20 mouse cellular contexts compared by ENCODE assay signal in the genomic region with DNA sequence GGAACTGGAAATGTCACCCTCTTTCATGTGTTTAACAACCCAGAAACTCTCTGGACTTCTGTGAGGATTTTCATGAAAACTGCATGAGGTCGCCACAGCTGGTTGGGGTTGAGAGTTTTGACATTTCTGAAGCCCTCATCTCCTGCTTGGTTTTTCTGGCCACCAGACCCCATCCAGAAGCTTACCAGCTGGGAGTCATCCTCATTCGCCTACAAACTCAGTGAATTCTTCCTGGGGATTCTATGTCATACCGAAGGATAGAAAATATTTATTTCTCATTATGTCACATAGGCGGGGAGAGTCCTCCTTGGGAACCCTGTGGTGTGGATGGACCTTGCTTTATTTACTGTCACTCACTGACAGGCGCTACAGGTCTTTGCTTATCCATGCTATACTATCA. TPM values are rescaled to one million over a fixed set of nuclear protein-coding genes. Genes with fewer than 3 reads are reported as not detected.
"Had no signal": no experiment of that assay in that cellular context is flagged by ENCODE, and none has a peak within 500 bp of the region (broad histone marks: within the 10 kb centered on the region; RNA-seq: fewer than 3 reads in every experiment).

No protein-coding gene starts in this region.

- H3K4me3 ChIP-seq: left cerebral cortex, adult 2 months; liver, embryonic 13.5 days; midbrain, embryonic 12.5 days; myocyte; neural tube, embryonic 13.5 days; stomach, embryonic 15.5 days had no signal

- H3K9me3 ChIP-seq: liver, embryonic 13.5 days; midbrain, embryonic 12.5 days; neural tube, embryonic 13.5 days; stomach, embryonic 15.5 days had no signal

- ATAC-seq: intestine, postnatal 0 days; midbrain, embryonic 16.5 days had no signal

- H3K4me2 ChIP-seq: liver, embryonic 13.5 days; midbrain, embryonic 12.5 days; neural tube, embryonic 13.5 days; stomach, embryonic 15.5 days had no signal

- H3K9ac ChIP-seq: liver, embryonic 13.5 days; midbrain, embryonic 12.5 days; neural tube, embryonic 13.5 days; stomach, embryonic 15.5 days had no signal

- H3K27ac ChIP-seq: left cerebral cortex, adult 2 months; liver, embryonic 13.5 days; macrophage; midbrain, embryonic 12.5 days; neural tube, embryonic 13.5 days; stomach, embryonic 15.5 days had no signal

- H3K36me3 ChIP-seq: liver, embryonic 13.5 days; midbrain, embryonic 12.5 days; neural tube, embryonic 13.5 days; stomach, embryonic 15.5 days had no signal

- H3K4me1 ChIP-seq: liver, embryonic 13.5 days; midbrain, embryonic 12.5 days; neural tube, embryonic 13.5 days; stomach, embryonic 15.5 days had no signal

- DNase-seq: kidney, adult 2 months; kidney, postnatal 10 days; kidney, postnatal 36 days; layer of hippocampus, postnatal 36 days; liver, embryonic 13.5 days; retina, postnatal 1 day; right cerebral cortex, postnatal 25 days; spleen, adult 18-20 months; thymus, postnatal 25 days had no signal

- H3K27me3 ChIP-seq: neural tube, embryonic 13.5 days; stomach, embryonic 15.5 days had no signal

RNA-seq across cellular contexts. Expression of gene Bhlha9, which starts 41.8 kb away (rescaled TPM):
- polyA plus RNA-seq: intestine, postnatal 0 days; kidney, adult 2 months; liver, adult 2 months; liver, embryonic 13.5 days; liver, embryonic 16.5 days; macrophage; midbrain, embryonic 12.5 days; myocyte; thymus, postnatal 0 days had no signal

RNA-seq across cellular contexts. Expression of gene Trarg1, which starts 49.1 kb away (rescaled TPM):
- polyA plus RNA-seq: liver, embryonic 13.5 days; liver, embryonic 16.5 days; macrophage; midbrain, embryonic 12.5 days had no signal
